Mouse (Mus musculus): ENCODE measurements around the gene Ddx18.

The Ddx18 gene

GRCm38 (mm10) chr1:121527061-121527460 lies 40.7 kb downstream of the Ddx18 start:
- DNase-seq: no peak

- no peak for DNase-seq
Observed at GRCm38 (mm10) chr1:121518609-121519008, 49.2 kb downstream of the Ddx18 start.

- DNase-seq: no peak
Observed at GRCm38 (mm10) chr1:121511966-121512365, 55.8 kb downstream of the Ddx18 start.

DNA sequence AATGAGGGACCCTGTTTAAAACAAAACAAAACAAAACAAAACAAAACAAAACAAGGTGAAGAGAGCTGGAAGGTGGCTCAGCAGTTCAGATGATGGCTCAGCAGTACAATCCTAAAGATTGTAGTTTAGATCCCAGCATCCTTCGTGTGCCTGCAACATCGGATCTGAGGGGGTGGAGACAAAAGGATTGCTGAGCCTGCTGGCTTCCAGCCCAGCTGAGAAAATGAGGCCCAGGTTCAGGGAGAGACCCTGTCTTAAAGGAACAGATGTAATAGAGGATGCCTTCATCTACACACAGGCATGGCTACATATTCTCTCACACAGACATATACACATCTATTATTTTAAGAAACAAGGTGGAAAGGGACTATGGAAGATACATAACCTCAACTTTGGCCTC lies 56.6 kb downstream of the Ddx18 start:
- no peak for DNase-seq

DNA sequence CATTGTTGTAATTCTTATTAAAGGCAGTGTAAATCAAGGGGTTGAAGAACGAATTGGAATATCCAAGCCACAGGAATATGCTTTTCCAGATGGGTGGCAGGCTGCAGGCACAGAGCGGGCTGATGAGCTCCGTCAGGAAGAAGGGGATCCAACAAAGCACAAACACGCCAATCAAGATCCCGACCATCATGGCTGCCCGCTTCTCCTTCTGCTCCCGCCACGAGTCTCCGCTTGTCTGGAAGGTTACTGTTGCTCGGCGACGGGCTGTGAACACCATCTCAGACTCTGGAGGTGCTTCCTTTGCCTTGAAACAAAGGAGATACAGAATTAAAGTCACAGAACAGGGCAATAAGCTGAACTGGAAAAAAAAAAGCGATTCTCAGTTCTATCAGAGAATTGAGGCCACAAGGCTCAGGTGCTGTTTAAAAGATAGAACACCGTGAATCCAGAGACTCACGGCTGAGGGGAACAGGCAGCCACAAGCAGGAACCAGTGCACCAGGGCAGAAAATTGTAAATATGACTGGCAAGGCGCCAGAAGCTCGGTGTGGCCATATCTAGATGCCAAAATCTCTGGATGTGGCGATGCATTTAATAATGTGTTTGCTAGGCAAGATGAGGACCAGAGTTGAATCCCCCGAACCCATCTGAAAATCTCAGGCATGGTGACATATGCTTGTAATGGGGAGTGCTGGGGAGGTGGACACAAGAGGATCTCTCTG lies 57.2 kb downstream of the Ddx18 start:
- DNase-seq: no peak

GRCm38 (mm10) chr1:121508729-121509128 lies 59.1 kb downstream of the Ddx18 start:
- DNase-seq: no peak

All from lung, postnatal 36 days (tissue).